Mouse (Mus musculus): Measurements from ENCODE around the gene Mmp1b. TPM values are rescaled to one million over a fixed set of nuclear protein-coding genes. Genes with fewer than 3 reads are reported as not detected.

Mmp1b gene
- polyA plus RNA-seq, 1 experiment: not detected

DNA sequence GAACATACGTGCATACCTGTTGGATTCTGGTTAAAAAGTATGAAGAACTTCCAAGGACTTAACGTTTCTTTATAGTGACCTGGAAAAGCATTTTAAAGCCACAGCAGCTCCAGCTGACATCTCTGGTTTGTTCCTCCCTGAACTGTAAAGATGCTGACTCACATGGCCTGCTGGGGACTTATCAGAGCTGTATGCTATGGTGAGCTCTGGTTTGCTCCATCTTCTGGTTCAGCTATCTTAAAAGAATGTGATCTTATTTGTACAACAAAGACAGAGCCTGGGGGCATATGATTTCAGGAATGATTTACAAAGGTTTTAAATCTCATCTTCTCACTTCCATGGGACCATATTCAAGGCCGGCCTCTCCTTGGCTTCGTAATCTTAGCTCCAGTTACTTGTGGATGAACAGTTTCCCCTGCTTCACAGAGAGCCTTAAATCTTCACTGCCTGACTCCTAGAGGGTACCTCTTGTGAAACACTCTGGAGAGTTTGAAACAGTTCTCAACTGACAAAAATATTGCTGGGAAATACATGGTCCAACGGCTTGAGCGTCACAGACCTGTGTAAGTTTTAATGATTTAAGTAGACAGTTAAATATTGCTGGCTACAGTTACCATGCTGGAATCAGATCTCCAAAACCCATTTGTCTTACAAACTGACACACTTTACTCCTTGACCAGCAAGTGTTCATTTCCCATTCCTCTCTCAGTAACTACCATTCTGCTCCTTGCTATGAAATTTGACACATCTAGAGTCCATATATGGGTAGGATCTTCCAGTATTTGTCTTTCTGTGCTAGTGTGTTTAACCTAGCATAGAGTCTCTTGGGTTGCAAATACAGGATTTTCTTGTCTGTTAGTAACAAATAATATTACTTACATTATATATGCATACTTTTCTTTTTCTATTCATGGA lies 51.8 kb downstream of the Mmp1b start:
- TF ChIP-seq FOSL1 (IDR thresholded peaks at IDR 0.05; ENCODE audit: insufficient read depth, low read length, poor library complexity, severe bottlenecking): no peak
- no peak for TF ChIP-seq CTCF (IDR thresholded peaks at IDR 0.05; ENCODE audit: control insufficient read depth, insufficient read depth, insufficient read length)
- TF ChIP-seq MAX (IDR thresholded peaks at IDR 0.05): no peak
- no peak for TF ChIP-seq MYOG (IDR thresholded peaks at IDR 0.05; ENCODE audit: control insufficient read depth, extremely low read depth, insufficient read length)
- TF ChIP-seq MYOD1 (IDR thresholded peaks at IDR 0.05; ENCODE audit: control insufficient read depth, insufficient read length, low read depth): no peak
- TF ChIP-seq USF1 (IDR thresholded peaks at IDR 0.05; ENCODE audit: low read depth): no peak
- TF ChIP-seq CEBPB (IDR thresholded peaks at IDR 0.05; ENCODE audit: low read depth): no peak
- no peak overlapping the region for H3ac ChIP-seq (ENCODE audit: control insufficient read depth, insufficient read length, low read depth)
- H3K27me3 ChIP-seq (ENCODE audit: control insufficient read depth, insufficient read depth, insufficient read length): no peaks in the 10 kb centered on the region
- no peaks in the 10 kb centered on the region for H3K36me3 ChIP-seq (ENCODE audit: control insufficient read depth, insufficient read depth)
- H3K4me3 ChIP-seq (ENCODE audit: insufficient read depth, poor library complexity, severe bottlenecking): no peak overlapping the region
- H3K79me3 ChIP-seq (ENCODE audit: low read depth): no peaks in the 10 kb centered on the region
- no peaks in the 10 kb centered on the region for H3K79me2 ChIP-seq (ENCODE audit: control insufficient read depth, insufficient read depth)

DNA sequence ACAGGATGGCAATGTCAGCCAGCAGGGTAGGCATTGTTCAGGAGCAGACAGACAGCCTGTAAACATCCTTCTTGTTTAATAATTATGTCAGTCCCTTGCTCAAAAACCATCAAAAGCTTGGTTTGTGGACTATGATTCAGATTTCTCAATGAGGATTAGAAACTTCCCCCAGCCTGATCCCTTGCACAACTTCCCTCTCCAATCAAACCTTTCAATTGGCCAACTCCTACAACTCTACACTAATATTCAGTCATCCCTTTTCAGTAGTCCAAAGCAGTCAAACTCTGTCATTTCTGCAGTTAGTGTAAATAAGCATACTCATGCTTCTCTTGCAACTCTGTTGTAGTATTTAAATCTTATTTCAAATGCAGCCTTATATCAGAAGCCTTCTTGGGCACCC lies 56.0 kb downstream of the Mmp1b start:
- Histone ChIP-seq H3ac (ENCODE audit: control insufficient read depth, insufficient read length, low read depth) (no peak overlapping the region), H3K4me3 (ENCODE audit: insufficient read depth, poor library complexity, severe bottlenecking) (no peak overlapping the region), H3K79me2 (ENCODE audit: control insufficient read depth, insufficient read depth) (no peaks in the 10 kb centered on the region), H3K36me3 (ENCODE audit: control insufficient read depth, insufficient read depth) (no peaks in the 10 kb centered on the region), H3K27me3 (ENCODE audit: control insufficient read depth, insufficient read depth, insufficient read length) (no peaks in the 10 kb centered on the region), H3K79me3 (ENCODE audit: low read depth) (no peaks in the 10 kb centered on the region)
- no peak for TF ChIP-seq CTCF (IDR thresholded peaks at IDR 0.05; ENCODE audit: control insufficient read depth, insufficient read depth, insufficient read length)
- no peak for TF ChIP-seq FOSL1 (IDR thresholded peaks at IDR 0.05; ENCODE audit: insufficient read depth, low read length, poor library complexity, severe bottlenecking)
- TF ChIP-seq USF1 (IDR thresholded peaks at IDR 0.05; ENCODE audit: low read depth): no peak
- TF ChIP-seq MYOD1 (IDR thresholded peaks at IDR 0.05; ENCODE audit: control insufficient read depth, insufficient read length, low read depth): no peak
- no peak for TF ChIP-seq MYOG (IDR thresholded peaks at IDR 0.05; ENCODE audit: control insufficient read depth, extremely low read depth, insufficient read length)
- no peak for TF ChIP-seq MAX (IDR thresholded peaks at IDR 0.05)
- TF ChIP-seq CEBPB (IDR thresholded peaks at IDR 0.05; ENCODE audit: low read depth): no peak

Other genes starting within 250 kb of the Mmp1b start
- gene Dync2h1, start 203.6 kb downstream of the Mmp1b start, polyA plus RNA-seq (2012; fragmentation: generic; extraction: Trizol): 0.63 TPM
- 52.0 TPM for gene Dcun1d5, start 203.5 kb downstream of the Mmp1b start, polyA plus RNA-seq (2012; fragmentation: generic; extraction: Trizol)
- 0.04 TPM for gene Mmp13, start 115.5 kb downstream of the Mmp1b start, polyA plus RNA-seq (2012; fragmentation: generic; extraction: Trizol)
- gene Mmp12, start 43.7 kb downstream of the Mmp1b start, polyA plus RNA-seq (2012; fragmentation: generic; extraction: Trizol): not detected
- gene Mmp3, start 57.8 kb upstream of the Mmp1b start, polyA plus RNA-seq (2012; fragmentation: generic; extraction: Trizol): 0.07 TPM
- gene Mmp10, start 114.3 kb upstream of the Mmp1b start, polyA plus RNA-seq (2012; fragmentation: generic; extraction: Trizol): 0.21 TPM
- gene Mmp8, start 170.4 kb upstream of the Mmp1b start, polyA plus RNA-seq (2012; fragmentation: generic; extraction: Trizol): not detected
- gene Mmp27, start 183.3 kb upstream of the Mmp1b start, polyA plus RNA-seq (2012; fragmentation: generic; extraction: Trizol): not detected
- gene Mmp20, start 240.2 kb upstream of the Mmp1b start, polyA plus RNA-seq (2012; fragmentation: generic; extraction: Trizol): not detected